Mouse (Mus musculus): ENCODE data around the gene Ltbr. TPM values are rescaled to one million over a fixed set of nuclear protein-coding genes. Genes with fewer than 3 reads are reported as not detected.

Gene Ltbr
- total and polyA plus RNA-seq, 3 experiments = not detected

GRCm38 (mm10) chr6:125312581-125313355 lies 917 bp downstream of the Ltbr start:
- no peaks in the 10 kb centered on the region for H3K36me3 ChIP-seq (replicated peaks in 1 of 2; ENCODE audit: control insufficient read depth in 1 of 2, insufficient read depth in 1 of 2, low read length in 1 of 2)
- no peak overlapping the region for H3K4me2 ChIP-seq (ENCODE audit: insufficient read depth, low read depth, poor library complexity, severe bottlenecking)
- DNase-seq (ENCODE audit: extremely low read depth) = no peak
- in situ Hi-C loops (cut with MboI; ENCODE audit: low pct_ligation_motif_present, low pct_unique_long_range_greater_than_20kb, low sequenced_read_pairs) (no loop called here), dilution Hi-C loops (cut with MboI; ENCODE audit: extremely low pct_ligation_motif_present, extremely low pct_unique_long_range_greater_than_20kb, low sequenced_read_pairs) (no loop called here)
- H3K4me1 ChIP-seq (ENCODE audit: control insufficient read depth in 1 of 2, insufficient read depth in 2 of 2) = no peaks in the 10 kb centered on the region
- H3K27me3 ChIP-seq (replicated peaks) = peaks cover 85% of the 10 kb centered on the region
- H3K9ac ChIP-seq (ENCODE audit: insufficient read depth, low read depth) = no peak overlapping the region
- H3K4me3 ChIP-seq (replicated peaks in 1 of 3; ENCODE audit: low read depth in 2 of 3, low read length in 2 of 3, poor library complexity in 1 of 3) = no peak overlapping the region
- H3K79me2 ChIP-seq (replicated peaks; ENCODE audit: control insufficient read depth, extremely low read depth, insufficient read depth, poor library complexity, severe bottlenecking) = no peaks in the 10 kb centered on the region
- no peak overlapping the region for H3K27ac ChIP-seq (ENCODE audit: insufficient read depth, low read depth)
- no peaks in the 10 kb centered on the region for H3K9me3 ChIP-seq (replicated peaks; ENCODE audit: low read length)
- TF ChIP-seq RAD21 (IDR thresholded peaks at IDR 0.05; ENCODE audit: low read depth, low read length) = no peak
- TF ChIP-seq TCF12 (IDR thresholded peaks at IDR 0.05; ENCODE audit: low read depth, low read length) = no peak
- TF ChIP-seq IRF4 (IDR thresholded peaks at IDR 0.05; ENCODE audit: low read depth, low read length) = no peak
- TF ChIP-seq CHD2 (IDR thresholded peaks at IDR 0.05; ENCODE audit: low read length) = no peak
- TF ChIP-seq USF1 (IDR thresholded peaks at IDR 0.05; ENCODE audit: low read depth, low read length) = no peak
- no peak for TF ChIP-seq ZC3H11A (IDR thresholded peaks at IDR 0.05; ENCODE audit: low read depth, low read length)
- no peak for TF ChIP-seq NELFE (IDR thresholded peaks at IDR 0.05; ENCODE audit: low read depth, low read length)
- no peak for TF ChIP-seq MEF2A (IDR thresholded peaks at IDR 0.05; ENCODE audit: borderline replicate concordance, low read depth, low read length)
- no peak for TF ChIP-seq ZKSCAN1 (IDR thresholded peaks at IDR 0.05; ENCODE audit: borderline replicate concordance, low read depth, low read length)
- no peak for TF ChIP-seq MAZ (IDR thresholded peaks at IDR 0.05; ENCODE audit: low read depth, low read length)
- TF ChIP-seq SIN3A (IDR thresholded peaks at IDR 0.05; ENCODE audit: low read length) = no peak
- TF ChIP-seq ZNF384 (IDR thresholded peaks at IDR 0.05; ENCODE audit: low read depth, low read length) = no peak
- TF ChIP-seq SMC3 (IDR thresholded peaks at IDR 0.05; ENCODE audit: low read depth, low read length) = no peak
- no peak for TF ChIP-seq POLR2AphosphoS2 (IDR thresholded peaks at IDR 0.05; ENCODE audit: low read depth, low read length)
- TF ChIP-seq TBP (conservative IDR thresholded peaks at IDR 0.05; ENCODE audit: low read depth, low read length) = no peak
- TF ChIP-seq JUND (conservative IDR thresholded peaks at IDR 0.05; ENCODE audit: low read depth, low read length) = no peak
- TF ChIP-seq PAX5 (IDR thresholded peaks at IDR 0.05; ENCODE audit: low read length) = no peak
- no peak for TF ChIP-seq CHD1 (IDR thresholded peaks at IDR 0.05; ENCODE audit: low read depth, low read length)

- H3K4me1 ChIP-seq (ENCODE audit: control insufficient read depth in 1 of 2, insufficient read depth in 2 of 2) = no peaks in the 10 kb centered on the region
- no peaks in the 10 kb centered on the region for H3K36me3 ChIP-seq (replicated peaks in 1 of 2; ENCODE audit: control insufficient read depth in 1 of 2, insufficient read depth in 1 of 2, low read length in 1 of 2)
- H3K79me2 ChIP-seq (replicated peaks; ENCODE audit: control insufficient read depth, extremely low read depth, insufficient read depth, poor library complexity, severe bottlenecking) = no peaks in the 10 kb centered on the region
- in situ Hi-C loops (cut with MboI; ENCODE audit: low pct_ligation_motif_present, low pct_unique_long_range_greater_than_20kb, low sequenced_read_pairs) = no loop called here
- TF ChIP-seq ZNF384 (IDR thresholded peaks at IDR 0.05; ENCODE audit: low read depth, low read length) (no peak), RAD21 (IDR thresholded peaks at IDR 0.05; ENCODE audit: low read depth, low read length) (no peak), TBP (conservative IDR thresholded peaks at IDR 0.05; ENCODE audit: low read depth, low read length) (no peak), MXI1 (IDR thresholded peaks at IDR 0.05; ENCODE audit: low read depth, low read length) (no peak), CTCF (conservative IDR thresholded peaks at IDR 0.05 in 1 of 2, IDR thresholded peaks at IDR 0.05 in 1 of 2; ENCODE audit: low read depth in 2 of 2, low read length in 2 of 2) (no peak), MAX (IDR thresholded peaks at IDR 0.05; ENCODE audit: low read length) (no peak), KAT2A (IDR thresholded peaks at IDR 0.05; ENCODE audit: insufficient replicate concordance, low read length) (no peak), CHD2 (IDR thresholded peaks at IDR 0.05; ENCODE audit: low read length) (no peak), ZMIZ1 (IDR thresholded peaks at IDR 0.05; ENCODE audit: low read depth, low read length) (no peak)
- no peak overlapping the region for H3K9ac ChIP-seq (ENCODE audit: insufficient read depth, low read depth)
- no peak overlapping the region for H3K27ac ChIP-seq (ENCODE audit: insufficient read depth, low read depth)
- peaks cover 83% of the 10 kb centered on the region for H3K27me3 ChIP-seq (replicated peaks)
- no peak overlapping the region for H3K4me3 ChIP-seq (replicated peaks in 1 of 3; ENCODE audit: low read depth in 2 of 3, low read length in 2 of 3, poor library complexity in 1 of 3)
- DNase-seq (ENCODE audit: extremely low read depth) = no peak
- H3K4me2 ChIP-seq (ENCODE audit: insufficient read depth, low read depth, poor library complexity, severe bottlenecking) = no peak overlapping the region
- dilution Hi-C loops (cut with MboI; ENCODE audit: extremely low pct_ligation_motif_present, extremely low pct_unique_long_range_greater_than_20kb, low sequenced_read_pairs) = no loop called here
- no peaks in the 10 kb centered on the region for H3K9me3 ChIP-seq (replicated peaks; ENCODE audit: low read length)
Measured at GRCm38 (mm10) chr6:125312171-125312570, 1.5 kb downstream of the Ltbr start.

All from CH12.LX (cell line).